Mouse (Mus musculus): ENCODE results near the gene Gm17617. TPM values are rescaled to one million over a fixed set of nuclear protein-coding genes. Genes with fewer than 3 reads are reported as not detected.
A peak's percentile ranks its signal among the peaks of the same experiment; 100 is the strongest.

The Gm17617 gene
- polyA plus RNA-seq, 2 experiments: not detected

GRCm38 (mm10) chr13:55105953-55106691 lies 27.2 kb downstream of the Gm17617 start:
- Histone ChIP-seq H3K4me3 (ENCODE audit: insufficient read depth in 1 of 2, low read depth in 2 of 2, low read length in 2 of 2) (peak overlapping the region; percentile 77 to 96), H3K36me3 (replicated peaks; ENCODE audit: control insufficient read depth, insufficient read depth, low read depth) (peaks cover 11% of the 10 kb centered on the region), H3K9me3 (ENCODE audit: control insufficient read depth, low read length) (no peaks in the 10 kb centered on the region), H3K9ac (replicated peaks) (peak overlapping the region; percentile 81), H3K27ac (peak overlapping the region; percentile 45), H3K4me2 (ENCODE audit: low read depth) (peak overlapping the region; percentile 88), H3K27me3 (ENCODE audit: control insufficient read depth, insufficient read depth, low read length) (no peaks in the 10 kb centered on the region), H3K4me1 (replicated peaks; ENCODE audit: control insufficient read depth in 2 of 2, insufficient read depth in 2 of 2, low read length in 1 of 2) (peaks cover 12 to 16% of the 10 kb centered on the region in 2 experiments; a peak in 3 of 4 replicates)
- DNase-seq (ENCODE audit: low read depth in 3 of 3, low spot score in 3 of 3) (peak in 2 of 3 experiments; percentile 23), ATAC-seq (ENCODE audit: insufficient read depth) (peak; percentile 7; the same call in 1 of the 2 replicates)
- WGBS (ENCODE audit: insufficient replicate concordance): 9% methylated on average over 8 of the region's 8 CpGs
- no peak for TF ChIP-seq CTCF (IDR thresholded peaks at IDR 0.05; ENCODE audit: low read depth)
- no peak for TF ChIP-seq EP300 (IDR thresholded peaks at IDR 0.05; ENCODE audit: low read depth)

- peak within 1 kb of the TSS; percentile 81 for H3K9ac ChIP-seq (replicated peaks)
- peak within 1 kb of the TSS; percentile 88 for H3K4me2 ChIP-seq (ENCODE audit: low read depth)
- peaks cover 13 to 16% of the 10 kb centered on the region in 2 experiments for H3K4me1 ChIP-seq (replicated peaks; ENCODE audit: control insufficient read depth in 2 of 2, insufficient read depth in 2 of 2, low read length in 1 of 2)
- peak within 1 kb of the TSS; percentile 77 to 96 for H3K4me3 ChIP-seq (ENCODE audit: insufficient read depth in 1 of 2, low read depth in 2 of 2, low read length in 2 of 2)
- H3K27ac ChIP-seq: peak within 1 kb of the TSS; percentile 63
- H3K36me3 ChIP-seq (replicated peaks; ENCODE audit: control insufficient read depth, insufficient read depth, low read depth): peaks cover 11% of the 10 kb centered on the region
- ATAC-seq (ENCODE audit: insufficient read depth): peak; percentile 88
- WGBS (ENCODE audit: insufficient replicate concordance): under 1% methylated on average over 65 of the region's 66 CpGs
- peak; percentile 64 for TF ChIP-seq CTCF (IDR thresholded peaks at IDR 0.05; ENCODE audit: low read depth)
- no peak for TF ChIP-seq EP300 (IDR thresholded peaks at IDR 0.05; ENCODE audit: low read depth)
- H3K9me3 ChIP-seq (ENCODE audit: control insufficient read depth, low read length): no peaks in the 10 kb centered on the region
- DNase-seq (ENCODE audit: low read depth in 3 of 3, low spot score in 3 of 3): peak; percentile 92 to 94 (median 93)
- no peaks in the 10 kb centered on the region for H3K27me3 ChIP-seq (ENCODE audit: control insufficient read depth, insufficient read depth, low read length)
Measured at GRCm38 (mm10) chr13:55105045-55105952, 28.0 kb downstream of the Gm17617 start, which contains the start of gene Zfp346. Gene Zfp346 (plus strand): TSS chr13:55105311.

GRCm38 (mm10) chr13:55103351-55103750 lies 30.0 kb downstream of the Gm17617 start:
- TF ChIP-seq EP300 (IDR thresholded peaks at IDR 0.05; ENCODE audit: low read depth): no peak
- TF ChIP-seq CTCF (IDR thresholded peaks at IDR 0.05; ENCODE audit: low read depth): no peak
- DNase-seq (ENCODE audit: low read depth in 3 of 3, low spot score in 3 of 3) (no peak), ATAC-seq (ENCODE audit: insufficient read depth) (no peak)
- H3K4me1 ChIP-seq (replicated peaks; ENCODE audit: control insufficient read depth in 2 of 2, insufficient read depth in 2 of 2, low read length in 1 of 2): peaks cover 19 to 22% of the 10 kb centered on the region in 2 experiments
- no peak overlapping the region for H3K4me2 ChIP-seq (ENCODE audit: low read depth)
- 35% methylated on average over 2 of the region's 2 CpGs for WGBS (ENCODE audit: insufficient replicate concordance)
- no peak overlapping the region for H3K9ac ChIP-seq (replicated peaks)
- H3K27me3 ChIP-seq (ENCODE audit: control insufficient read depth, insufficient read depth, low read length): no peaks in the 10 kb centered on the region
- peaks cover 7% of the 10 kb centered on the region for H3K36me3 ChIP-seq (replicated peaks; ENCODE audit: control insufficient read depth, insufficient read depth, low read depth)
- H3K4me3 ChIP-seq (ENCODE audit: insufficient read depth in 1 of 2, low read depth in 2 of 2, low read length in 2 of 2): no peak overlapping the region
- no peaks in the 10 kb centered on the region for H3K9me3 ChIP-seq (ENCODE audit: control insufficient read depth, low read length)
- H3K27ac ChIP-seq: no peak overlapping the region

- H3K9ac ChIP-seq (replicated peaks): no peak overlapping the region
- DNase-seq (ENCODE audit: low read depth in 3 of 3, low spot score in 3 of 3): no peak
- no peaks in the 10 kb centered on the region for H3K36me3 ChIP-seq (replicated peaks; ENCODE audit: control insufficient read depth, insufficient read depth, low read depth)
- peaks cover 18 to 22% of the 10 kb centered on the region in 2 experiments for H3K4me1 ChIP-seq (replicated peaks; ENCODE audit: control insufficient read depth in 2 of 2, insufficient read depth in 2 of 2, low read length in 1 of 2)
- TF ChIP-seq EP300 (IDR thresholded peaks at IDR 0.05; ENCODE audit: low read depth) (no peak), CTCF (IDR thresholded peaks at IDR 0.05; ENCODE audit: low read depth) (no peak)
- H3K27me3 ChIP-seq (ENCODE audit: control insufficient read depth, insufficient read depth, low read length): no peaks in the 10 kb centered on the region
- 82% methylated on average over 3 of the region's 3 CpGs for WGBS (ENCODE audit: insufficient replicate concordance)
- H3K9me3 ChIP-seq (ENCODE audit: control insufficient read depth, low read length): no peaks in the 10 kb centered on the region
- H3K4me3 ChIP-seq (ENCODE audit: insufficient read depth in 1 of 2, low read depth in 2 of 2, low read length in 2 of 2): no peak overlapping the region
- ATAC-seq (ENCODE audit: insufficient read depth): no peak
- H3K27ac ChIP-seq: no peak overlapping the region
- no peak overlapping the region for H3K4me2 ChIP-seq (ENCODE audit: low read depth)
Measured at GRCm38 (mm10) chr13:55102366-55102765, 31.0 kb downstream of the Gm17617 start.

All from liver, embryonic 14.5 days (tissue).